Mouse (Mus musculus): Measurements from ENCODE around the gene Arl6ip6.

DNA sequence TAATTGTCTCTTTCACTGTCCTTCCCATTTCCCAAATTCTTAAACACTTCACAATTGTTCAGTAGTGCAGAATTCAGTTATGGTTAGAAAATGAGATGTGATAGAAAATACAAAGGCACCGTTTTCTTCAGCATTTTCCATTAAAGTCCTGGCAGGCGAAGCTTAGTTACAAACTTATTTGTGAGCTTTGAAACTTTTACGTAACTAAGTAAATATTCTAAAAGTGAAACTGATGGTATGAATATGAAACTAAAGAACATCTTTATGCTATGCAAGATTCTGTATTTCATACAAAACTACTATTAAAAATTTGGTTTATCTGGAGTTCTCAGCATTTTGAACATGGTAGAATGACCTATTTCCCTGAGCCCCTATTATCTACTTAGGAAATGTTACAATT lies 12.6 kb upstream of the Arl6ip6 start:
- no peak for TF ChIP-seq POLR2A (IDR thresholded peaks at IDR 0.05; ENCODE audit: extremely low read depth, insufficient read depth, low read length)
- TF ChIP-seq CTCF (IDR thresholded peaks at IDR 0.05; ENCODE audit: extremely low read depth, insufficient read depth, low read length): no peak

All from cortical plate, adult 2 months (tissue).